Mouse (Mus musculus) thymus, postnatal 14 days (tissue): ENCODE measurements around the gene Cib4.

ENCODE experiments used
- DNase-seq: peaks from one replicate; pipeline ENCODE4 v3.0.0; 2021

The Cib4 gene

GRCm38 (mm10) chr5:30513111-30513510 lies 32.5 kb downstream of the Cib4 start:
- no peak for DNase-seq

- DNase-seq = no peak
Measured at GRCm38 (mm10) chr5:30497299-30497698, 48.3 kb downstream of the Cib4 start.

GRCm38 (mm10) chr5:30496821-30497220 lies 48.8 kb downstream of the Cib4 start:
- DNase-seq = no peak

GRCm38 (mm10) chr5:30495288-30495687 lies 50.3 kb downstream of the Cib4 start:
- no peak for DNase-seq

- DNase-seq = no peak
Measured at GRCm38 (mm10) chr5:30494606-30495005, 51.0 kb downstream of the Cib4 start.

GRCm38 (mm10) chr5:30493723-30494122 lies 51.9 kb downstream of the Cib4 start:
- DNase-seq = no peak

- DNase-seq = no peak
Measured at GRCm38 (mm10) chr5:30490845-30491244, 54.8 kb downstream of the Cib4 start.

GRCm38 (mm10) chr5:30490215-30490614 lies 55.4 kb downstream of the Cib4 start:
- no peak for DNase-seq

- DNase-seq = no peak
Measured at GRCm38 (mm10) chr5:30485136-30485535, 60.5 kb downstream of the Cib4 start.

GRCm38 (mm10) chr5:30484591-30484990 lies 61.0 kb downstream of the Cib4 start:
- DNase-seq = no peak

GRCm38 (mm10) chr5:30483533-30483932 lies 62.1 kb downstream of the Cib4 start:
- DNase-seq = no peak

GRCm38 (mm10) chr5:30482319-30482718 lies 63.3 kb downstream of the Cib4 start:
- DNase-seq = peak; percentile 72

GRCm38 (mm10) chr5:30476534-30476933 lies 69.1 kb downstream of the Cib4 start:
- peak; percentile 45 for DNase-seq

- no peak for DNase-seq
Measured at GRCm38 (mm10) chr5:30472148-30472547, 73.5 kb downstream of the Cib4 start.

- DNase-seq = peak; percentile 18
Measured at GRCm38 (mm10) chr5:30470454-30470853, 75.2 kb downstream of the Cib4 start.

GRCm38 (mm10) chr5:30466315-30466714 lies 79.3 kb downstream of the Cib4 start:
- no peak for DNase-seq

- no peak for DNase-seq
Measured at GRCm38 (mm10) chr5:30465861-30466260, 79.8 kb downstream of the Cib4 start, which contains the start of gene 1700001C02Rik. 1700001C02Rik (plus strand) TSS chr5:30466047.

GRCm38 (mm10) chr5:30461821-30462220 lies 83.8 kb downstream of the Cib4 start, which contains the start of gene Otof:
Otof (minus strand) TSS chr5:30461932.
- DNase-seq = no peak

- DNase-seq = no peak
Measured at GRCm38 (mm10) chr5:30460155-30460554, 85.5 kb downstream of the Cib4 start.

- DNase-seq = no peak
Measured at GRCm38 (mm10) chr5:30456056-30456455, 89.6 kb downstream of the Cib4 start.

- no peak for DNase-seq
Measured at GRCm38 (mm10) chr5:30444327-30444895, 101.2 kb downstream of the Cib4 start.

- DNase-seq = no peak
Measured at GRCm38 (mm10) chr5:30442196-30442595, 103.4 kb downstream of the Cib4 start.

GRCm38 (mm10) chr5:30440308-30440906 lies 105.2 kb downstream of the Cib4 start:
- DNase-seq = no peak

- no peak for DNase-seq
Measured at GRCm38 (mm10) chr5:30438931-30439330, 106.7 kb downstream of the Cib4 start.
